Comparison of ENCODE assay signal across 8 mouse cellular contexts in genomic region chr14:36968076-36968627, GRCm38 (mm10). TPM values are rescaled to one million over a fixed set of nuclear protein-coding genes. Genes with fewer than 3 reads are reported as not detected.
A peak's percentile ranks its signal among the peaks of the same experiment; 100 is the strongest.
DNase-seq lines count a peak whose midpoint lies in the region; ATAC-seq lines count a peak whose summit lies in the region.

No protein-coding gene starts in this region.

- H3K9me3 ChIP-seq in hindbrain, embryonic 16.5 days (ENCODE audit: control insufficient read depth, low read length) = no peaks in the 10 kb centered on the region
- H3K9me3 ChIP-seq in liver, embryonic 15.5 days (replicated peaks) = no peaks in the 10 kb centered on the region
- H3K9me3 ChIP-seq in neural tube, embryonic 12.5 days = no peaks in the 10 kb centered on the region

- peak; percentile 24; the same call in 1 of the 2 replicates for ATAC-seq in common myeloid progenitor, adult 5-6 weeks (replicated peaks; ENCODE audit: low read depth, poor library complexity, severe bottlenecking)
- no peak; the same call in 1 of the 2 replicates for ATAC-seq in hindbrain, embryonic 16.5 days
- peak; percentile 46 for ATAC-seq in liver, embryonic 15.5 days (ENCODE audit: insufficient read depth)
- peak; percentile 83 for ATAC-seq in neural tube, embryonic 12.5 days (ENCODE audit: low FRiP score, low read depth)

- WGBS in hindbrain, embryonic 16.5 days = under 1% methylated on average over 34 of the region's 49 CpGs
- WGBS in liver, embryonic 15.5 days (ENCODE audit: insufficient replicate concordance) = under 1% methylated on average over 49 of the region's 49 CpGs
- WGBS in neural tube, embryonic 12.5 days = under 1% methylated on average over 49 of the region's 49 CpGs

- peaks cover 21% of the 10 kb centered on the region for H3K4me1 ChIP-seq in hindbrain, embryonic 16.5 days (ENCODE audit: control insufficient read depth, insufficient read depth, low read depth, low read length)
- peaks cover 24% of the 10 kb centered on the region for H3K4me1 ChIP-seq in liver, embryonic 15.5 days (replicated peaks)
- peaks cover 11% of the 10 kb centered on the region; the same call in 1 of the 2 replicates for H3K4me1 ChIP-seq in neural tube, embryonic 12.5 days

- peak overlapping the region; percentile 92 for H3K27ac ChIP-seq in hindbrain, embryonic 16.5 days (ENCODE audit: low read depth, low read length)
- H3K27ac ChIP-seq in liver, embryonic 15.5 days (replicated peaks) = 0 out of 2 replicates have a peak overlapping the region, but pooled peaks have one; percentile 41
- peak overlapping the region; percentile 87 for H3K27ac ChIP-seq in neural tube, embryonic 12.5 days

- peak overlapping the region; percentile 98 for H3K9ac ChIP-seq in hindbrain, embryonic 16.5 days (ENCODE audit: low read depth, low read length)
- H3K9ac ChIP-seq in liver, embryonic 15.5 days = peak overlapping the region; percentile 74
- H3K9ac ChIP-seq in neural tube, embryonic 12.5 days = peak overlapping the region; percentile 96

- peak overlapping the region; percentile 97 for H3K4me3 ChIP-seq in hindbrain, embryonic 16.5 days (ENCODE audit: low read length)
- H3K4me3 ChIP-seq in liver, embryonic 15.5 days (replicated peaks) = peak overlapping the region; percentile 87
- H3K4me3 ChIP-seq in neural tube, embryonic 12.5 days = peak overlapping the region; percentile 92

- H3K4me2 ChIP-seq in hindbrain, embryonic 16.5 days (ENCODE audit: low read length) = peak overlapping the region; percentile 58
- H3K4me2 ChIP-seq in liver, embryonic 15.5 days = peak overlapping the region; percentile 96
- H3K4me2 ChIP-seq in neural tube, embryonic 12.5 days (replicated peaks) = peak overlapping the region; percentile 60

- peak; percentile 46 to 72 for DNase-seq in adrenal gland, postnatal 36 days
- DNase-seq in adrenal gland, adult (ENCODE audit: inconsistent age in 2 of 2, low spot score in 1 of 2) = no peak
- peak; percentile 24 for DNase-seq in 416B (ENCODE audit: low read depth)
- no peak for DNase-seq in ovary, adult 18-20 months (ENCODE audit: low spot score)

- no peaks in the 10 kb centered on the region; the same call in 1 of the 2 replicates for H3K36me3 ChIP-seq in hindbrain, embryonic 16.5 days (ENCODE audit: control insufficient read depth, insufficient read depth, low read length)
- H3K36me3 ChIP-seq in liver, embryonic 15.5 days (replicated peaks) = no peaks in the 10 kb centered on the region
- no peaks in the 10 kb centered on the region for H3K36me3 ChIP-seq in neural tube, embryonic 12.5 days

- H3K27me3 ChIP-seq in hindbrain, embryonic 16.5 days (replicated peaks; ENCODE audit: control insufficient read depth, insufficient read depth, low read length) = no peaks in the 10 kb centered on the region
- no peaks in the 10 kb centered on the region for H3K27me3 ChIP-seq in liver, embryonic 15.5 days
- no peaks in the 10 kb centered on the region for H3K27me3 ChIP-seq in neural tube, embryonic 12.5 days (replicated peaks)

RNA-seq across cellular contexts. Expression of gene Ccser2, which starts 0.4 kb away (rescaled TPM):
- total RNA-seq in adrenal gland, postnatal 36 days (2021) = 10 to 100 TPM; 32.2 to 40.0 TPM
- total RNA-seq in common myeloid progenitor, adult 5-6 weeks (2017) = 11.9 and 13.7 TPM in 2 replicates
- 104 and 108 TPM in 2 replicates for polyA plus RNA-seq in hindbrain, embryonic 16.5 days (2015; fragmentation: Nextera tagmentation; extraction: Ambion mirVana)
- 6.4 and 6.9 TPM in 2 replicates for polyA plus RNA-seq in liver, embryonic 15.5 days (2015; fragmentation: Nextera tagmentation; extraction: Ambion mirVana)
- polyA plus RNA-seq in neural tube, embryonic 12.5 days (2016; fragmentation: Nextera tagmentation; extraction: Ambion mirVana) = 64.4 and 70.0 TPM in 2 replicates

Comparison
In these comparisons a context has a peak if more than half of its experiments do, and no peak if none do; other contexts are left out.
1. DNase-seq: peak in adrenal gland, postnatal 36 days (2 of 2) and 416B (single experiment); none in adrenal gland, adult (0 of 2) and ovary, adult 18-20 months (single experiment).
2. H3K27ac ChIP-seq: peak in every context shown above with its lines; median percentile 92 in hindbrain, embryonic 16.5 days; 87 in neural tube, embryonic 12.5 days; 41 in liver, embryonic 15.5 days.
3. Peak in every context shown above with its lines, with median percentiles within 50 percentile points of each other: H3K4me2 ChIP-seq, H3K4me3 ChIP-seq and H3K9ac ChIP-seq.